Mouse (Mus musculus): ENCODE data around the gene Gstm2.

DNA sequence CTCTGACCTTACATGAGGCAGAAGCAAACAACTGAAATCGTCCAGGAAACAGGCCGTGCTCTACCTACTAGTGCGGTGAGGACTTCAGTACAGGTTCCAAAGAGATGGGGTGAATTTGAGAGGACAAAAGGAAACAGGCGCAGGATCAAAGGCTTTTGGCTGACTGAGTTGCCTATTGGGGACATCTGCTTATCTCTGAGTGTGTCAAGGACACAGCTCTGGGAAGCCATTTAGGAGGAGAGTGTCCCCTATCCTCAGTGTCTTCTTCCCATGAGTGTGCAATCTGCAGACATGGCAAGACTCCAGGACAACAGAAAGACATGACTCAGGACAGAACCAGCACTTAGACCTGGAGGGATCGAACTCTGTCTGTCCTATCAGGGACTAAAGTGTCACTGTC is 1.8 kb downstream of the Gstm2 start:
- TF ChIP-seq GATA1 (IDR thresholded peaks at IDR 0.05; ENCODE audit: low read length) (no peak), TAL1 (IDR thresholded peaks at IDR 0.05; ENCODE audit: low read length) (no peak)
